Mouse (Mus musculus) stomach, embryonic 16.5 days (tissue): ENCODE results near the gene Mrpl49. TPM values are rescaled to one million over a fixed set of nuclear protein-coding genes. Genes with fewer than 3 reads are reported as not detected.

ENCODE experiments used
- ATAC-seq: fragments of 200-750 bp; cut with Nextera tagmentation; 2 replicates; pipeline ENCODE4 v1.8.0; 2017; ENCODE audit warnings: moderate number of reproducible peaks, moderate TSS enrichment; ENCODE audit not compliant: insufficient read depth, low FRiP score
- H3K27ac ChIP-seq: fragments of 300-500 bp; sonication (generic); 2 replicates; pipeline ENCODE4 v1.5.1; 2014; ENCODE audit warnings: low read length
- H3K27me3 ChIP-seq: fragments of 300-500 bp; sonication (generic); 2 replicates; pipeline ENCODE4 v1.6.1; 2014; ENCODE audit warnings: low read length, control low read depth, mixed read lengths; ENCODE audit not compliant: control insufficient read depth, insufficient read depth
- H3K36me3 ChIP-seq: fragments of 300-500 bp; sonication (generic); 2 replicates; pipeline ENCODE4 v1.6.1; 2014; ENCODE audit warnings: low read length; ENCODE audit not compliant: control insufficient read depth, insufficient read depth
- H3K4me1 ChIP-seq: fragments of 300-500 bp; sonication (generic); 2 replicates; pipeline ENCODE4 v1.6.1; 2014; ENCODE audit warnings: low read length, control low read depth, mixed read lengths; ENCODE audit not compliant: control insufficient read depth, insufficient read depth
- H3K4me2 ChIP-seq: fragments of 300-500 bp; sonication (generic); 2 replicates; pipeline ENCODE4 v1.6.1; 2014; ENCODE audit warnings: low read depth, low read length, mixed read lengths
- H3K4me3 ChIP-seq: fragments of 300-500 bp; sonication (generic); replicated peaks from 2 replicates; pipeline ENCODE4 v1.5.1; 2014; ENCODE audit warnings: mild to moderate bottlenecking, low read length
- H3K9ac ChIP-seq: fragments of 300-500 bp; sonication (generic); 2 replicates; pipeline ENCODE4 v1.6.1; 2014; ENCODE audit warnings: low read length
- H3K9me3 ChIP-seq: fragments of 300-500 bp; sonication (generic); replicated peaks from 2 replicates; pipeline ENCODE4 v1.6.1; 2016; ENCODE audit warnings: low read length, control low read depth; ENCODE audit not compliant: control insufficient read depth
- WGBS: fragments of 180-500 bp; shearing (Covaris S2); extraction: QIAGEN DNeasy Blood & Tissue Kit; methylation state at CpG from one replicate; pipeline ENCODE4 v1.1.7; 2014; 5-methylcytosine and 5-hydroxymethylcytosine counted together
- polyA plus RNA-seq: library from polyadenylated mRNA; unstranded; fragments of >200 nt; fragmentation: Nextera tagmentation; extraction: Ambion mirVana; gene quantifications from 2 replicates; pipeline ENCODE4 v1.2.1, GENCODE M21; 2015

Mrpl49 gene
- polyA plus RNA-seq, 1 experiment from 2014 or later, result 65.9 TPM

DNA sequence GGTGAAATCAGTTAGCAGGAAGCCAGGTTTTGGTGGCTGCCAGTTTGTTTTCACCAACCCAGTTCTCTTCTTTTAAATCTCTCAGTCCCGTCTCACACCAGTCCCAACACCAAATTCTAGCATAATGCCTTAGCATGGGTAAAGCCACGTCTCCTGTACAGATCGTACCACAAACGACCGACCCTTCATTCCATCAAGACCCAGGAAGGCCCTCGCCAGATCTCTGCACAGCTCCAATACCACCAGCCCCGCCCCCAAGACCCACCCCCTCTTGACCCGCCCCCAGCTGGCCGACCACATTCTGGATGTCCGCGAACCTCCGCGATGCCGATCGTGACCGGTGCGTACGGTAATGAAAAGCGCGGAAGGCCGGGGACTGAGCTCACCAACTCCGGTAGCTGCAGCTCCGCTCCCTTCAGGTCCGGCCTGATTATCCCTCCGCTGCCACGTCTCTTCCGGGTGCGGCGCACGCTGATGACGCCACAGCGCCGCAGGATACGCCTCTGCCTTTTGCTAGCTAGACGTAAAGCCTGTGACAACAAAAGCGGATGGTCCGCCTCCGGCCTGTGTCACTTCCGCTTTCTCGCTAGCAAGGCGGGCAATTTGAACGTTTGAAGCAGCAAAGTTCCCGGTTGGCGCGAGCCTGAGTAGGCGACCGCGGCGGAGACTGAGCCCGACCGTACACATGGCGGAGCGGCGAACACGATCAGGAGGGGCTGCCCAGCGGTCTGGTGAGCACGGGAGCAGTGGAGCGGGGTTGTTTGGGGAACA is 27.1 kb upstream of the Mrpl49 start, which contains the start of the genes Zfpl1 and Cdca5:
Gene Zfpl1, minus strand, starts transcription at position 479 of the 771 bp plus-strand sequence.
Gene Cdca5, plus strand, starts transcription at position 506 of the 771 bp plus-strand sequence.
- peak within 1 kb of the TSS; percentile 78 for H3K4me3 ChIP-seq
- no peaks in the 10 kb centered on the region for H3K9me3 ChIP-seq
- peak within 1 kb of the TSS; percentile 91 for H3K4me2 ChIP-seq
- WGBS, result under 1% methylated on average over 58 of the region's 58 CpGs
- peaks cover 16% of the 10 kb centered on the region for H3K4me1 ChIP-seq
- H3K27ac ChIP-seq, result peak within 1 kb of the TSS; percentile 65
- peak; percentile 90 for ATAC-seq
- H3K36me3 ChIP-seq, result peaks cover 4% of the 10 kb centered on the region; the same call in 1 of the 2 replicates
- H3K9ac ChIP-seq, result peak within 1 kb of the TSS; percentile 84
- no peaks in the 10 kb centered on the region for H3K27me3 ChIP-seq

DNA sequence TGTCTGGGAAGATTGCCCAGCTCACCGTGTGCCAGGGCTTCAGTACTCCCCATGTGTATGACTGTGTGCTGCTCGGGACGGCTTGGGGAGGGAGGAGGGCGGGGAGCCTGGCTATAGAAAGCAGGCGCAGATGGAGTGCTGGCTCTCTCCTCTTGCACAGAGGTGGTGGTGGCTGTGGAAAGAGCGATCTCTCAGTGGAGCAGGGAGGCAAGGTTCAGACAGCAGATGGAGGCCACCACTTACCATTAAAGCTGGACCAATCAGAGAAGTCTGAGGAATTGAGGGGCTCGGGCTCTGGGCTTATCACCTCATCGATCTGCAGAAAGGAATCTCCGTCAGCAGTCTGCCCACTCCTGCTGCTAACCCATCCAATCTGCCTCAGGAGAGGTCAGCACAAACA is 24.6 kb upstream of the Mrpl49 start, which contains the start of gene Gm28374:
Gene Gm28374, minus strand, starts transcription at position 101 of the 400 bp plus-strand sequence.
- Histone ChIP-seq H3K9ac (no peak within 1 kb of the TSS), H3K4me3 (no peak within 1 kb of the TSS), H3K4me2 (no peak within 1 kb of the TSS), H3K4me1 (peaks cover 16% of the 10 kb centered on the region), H3K36me3 (peaks cover 4% of the 10 kb centered on the region; the same call in 1 of the 2 replicates), H3K9me3 (no peaks in the 10 kb centered on the region), H3K27ac (no peak within 1 kb of the TSS), H3K27me3 (no peaks in the 10 kb centered on the region)
- 89% methylated on average over 9 of the region's 9 CpGs for WGBS
- ATAC-seq, result no peak

DNA sequence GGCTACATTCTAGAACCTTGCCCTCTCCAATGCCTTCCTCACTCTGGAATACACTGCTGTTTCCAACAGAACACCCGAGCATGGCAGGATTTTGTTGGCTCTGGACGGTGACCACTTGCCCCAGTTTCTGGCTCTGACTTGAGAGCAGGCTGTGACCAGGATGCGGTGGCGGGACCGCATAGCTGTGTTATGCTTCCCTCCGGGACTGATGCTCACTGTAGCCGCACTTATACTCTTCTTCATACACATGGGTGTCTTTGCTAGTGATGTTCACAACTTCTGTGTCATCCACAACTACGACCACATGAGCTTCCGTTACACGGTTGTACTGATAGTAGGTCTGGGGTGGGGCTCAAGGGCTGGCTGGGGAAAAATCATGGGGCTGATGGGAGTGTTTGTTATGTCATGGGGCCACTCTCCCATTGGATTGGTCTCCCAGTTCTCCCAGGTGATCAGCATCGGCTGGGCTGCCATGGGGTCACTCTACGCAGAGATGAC is 22.4 kb upstream of the Mrpl49 start, which contains the start of gene Tmem262:
Gene Tmem262, plus strand, starts transcription at position 51 of the 498 bp plus-strand sequence.
- no peak within 1 kb of the TSS for H3K4me3 ChIP-seq
- H3K27me3 ChIP-seq, result no peaks in the 10 kb centered on the region
- WGBS, result 91% methylated on average over 12 of the region's 12 CpGs
- H3K9me3 ChIP-seq, result no peaks in the 10 kb centered on the region
- peaks cover 4% of the 10 kb centered on the region; the same call in 1 of the 2 replicates for H3K36me3 ChIP-seq
- no peak within 1 kb of the TSS for H3K9ac ChIP-seq
- H3K4me1 ChIP-seq, result peaks cover 15% of the 10 kb centered on the region
- H3K27ac ChIP-seq, result no peak within 1 kb of the TSS
- no peak for ATAC-seq
- H3K4me2 ChIP-seq, result no peak within 1 kb of the TSS

DNA sequence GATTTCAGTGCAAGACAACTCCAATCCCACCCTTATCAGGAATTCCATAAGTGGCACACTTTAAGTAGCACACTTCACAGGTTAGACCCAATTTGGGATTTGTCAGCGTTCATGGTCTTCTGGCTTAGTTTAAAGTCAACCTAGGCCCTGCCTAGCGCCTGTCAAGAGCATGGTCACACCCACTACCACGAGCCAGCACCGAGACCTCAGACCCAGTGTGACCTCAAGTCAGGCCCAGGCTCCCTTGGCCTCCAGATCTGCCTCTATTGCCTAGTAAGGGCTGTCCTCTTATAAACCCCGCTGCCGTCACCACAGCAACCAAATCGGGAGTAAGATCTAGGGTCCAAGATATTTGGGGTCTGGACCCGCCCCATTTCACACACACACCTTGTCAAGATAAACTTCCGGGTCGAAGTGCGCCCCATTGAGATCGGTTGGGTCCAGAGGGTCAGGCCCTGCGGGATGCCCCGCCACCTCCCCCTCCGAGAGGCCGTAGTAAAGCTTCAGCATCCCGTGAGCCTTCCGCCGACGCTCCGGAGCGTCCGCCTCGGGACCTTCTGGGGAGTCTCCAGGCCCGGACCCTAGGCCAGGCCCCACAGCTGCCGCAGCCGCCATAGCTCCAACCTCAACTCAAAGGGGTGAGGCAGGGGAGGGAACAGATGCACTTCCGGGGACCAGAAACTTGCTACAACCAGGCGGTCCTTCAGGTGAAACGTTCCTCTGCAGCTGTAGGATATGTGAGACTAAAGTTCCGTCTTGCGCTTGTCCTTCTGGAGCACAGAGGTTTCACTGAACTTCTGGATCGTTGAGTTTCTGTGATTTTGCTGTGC is 19.2 kb upstream of the Mrpl49 start, which contains the start of gene Vps51:
Gene Vps51, minus strand, starts transcription at position 668 of the 830 bp plus-strand sequence.
- Histone ChIP-seq H3K27me3 (no peaks in the 10 kb centered on the region), H3K4me2 (peak within 1 kb of the TSS; percentile 93), H3K9me3 (no peaks in the 10 kb centered on the region), H3K4me1 (peaks cover 5% of the 10 kb centered on the region), H3K9ac (peak within 1 kb of the TSS; percentile 87), H3K36me3 (peaks cover 4% of the 10 kb centered on the region; the same call in 1 of the 2 replicates), H3K4me3 (peak within 1 kb of the TSS; percentile 81), H3K27ac (peak within 1 kb of the TSS; percentile 84)
- WGBS, result under 1% methylated on average over 33 of the region's 33 CpGs
- peak; percentile 88 for ATAC-seq

DNA sequence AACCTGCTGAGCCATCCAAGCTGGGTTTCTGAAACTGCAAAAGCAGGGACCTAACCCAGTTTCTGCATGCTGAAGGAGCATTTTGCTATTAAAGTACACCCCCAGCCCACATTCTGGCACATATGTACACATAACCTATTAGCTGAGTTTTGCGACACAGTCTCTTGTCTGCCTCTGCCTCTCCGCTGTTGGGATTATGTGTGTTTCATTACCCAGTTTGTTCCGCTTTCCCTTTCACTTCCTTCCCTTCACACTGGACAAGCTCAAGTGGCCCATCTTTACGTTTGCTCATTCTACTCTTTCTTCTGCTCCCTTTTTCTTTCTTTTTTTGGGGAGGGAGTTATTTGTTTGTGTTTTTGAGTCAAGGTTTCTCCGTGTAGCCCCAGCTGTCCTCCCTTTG is 16.3 kb upstream of the Mrpl49 start:
- H3K36me3 ChIP-seq, result peaks cover 6% of the 10 kb centered on the region; the same call in 1 of the 2 replicates

DNA sequence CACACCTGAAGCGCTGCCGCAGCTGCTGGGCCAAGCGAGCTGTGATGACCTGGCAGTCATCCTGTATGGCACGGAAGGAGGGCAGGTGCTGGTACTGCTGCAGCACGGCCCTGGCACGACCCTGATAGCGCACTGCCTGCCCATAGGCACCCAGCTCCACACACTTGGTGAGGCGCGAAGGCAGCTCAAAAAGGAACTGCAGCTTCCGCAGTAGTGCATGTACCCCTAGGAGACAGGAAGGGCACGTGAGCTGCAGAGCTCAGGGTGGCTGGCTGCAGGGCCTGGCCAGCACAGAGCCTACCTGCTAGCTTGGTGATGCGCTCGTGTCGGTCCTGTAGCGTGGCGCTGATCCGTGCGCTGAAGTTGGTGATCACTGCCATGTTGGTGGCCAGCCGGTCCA is 13.7 kb upstream of the Mrpl49 start:
- 92% methylated on average over 19 of the region's 19 CpGs for WGBS

More for the DNA sequence above, 16.3 kb upstream of the Mrpl49 start:
- 91% methylated on average over 5 of the region's 5 CpGs for WGBS
- ATAC-seq, result no peak
- Histone ChIP-seq H3K9me3 (no peaks in the 10 kb centered on the region), H3K4me2 (no peak overlapping the region), H3K27ac (no peak overlapping the region), H3K4me1 (peaks cover 5% of the 10 kb centered on the region), H3K27me3 (no peaks in the 10 kb centered on the region), H3K9ac (no peak overlapping the region), H3K4me3 (no peak overlapping the region)

DNA sequence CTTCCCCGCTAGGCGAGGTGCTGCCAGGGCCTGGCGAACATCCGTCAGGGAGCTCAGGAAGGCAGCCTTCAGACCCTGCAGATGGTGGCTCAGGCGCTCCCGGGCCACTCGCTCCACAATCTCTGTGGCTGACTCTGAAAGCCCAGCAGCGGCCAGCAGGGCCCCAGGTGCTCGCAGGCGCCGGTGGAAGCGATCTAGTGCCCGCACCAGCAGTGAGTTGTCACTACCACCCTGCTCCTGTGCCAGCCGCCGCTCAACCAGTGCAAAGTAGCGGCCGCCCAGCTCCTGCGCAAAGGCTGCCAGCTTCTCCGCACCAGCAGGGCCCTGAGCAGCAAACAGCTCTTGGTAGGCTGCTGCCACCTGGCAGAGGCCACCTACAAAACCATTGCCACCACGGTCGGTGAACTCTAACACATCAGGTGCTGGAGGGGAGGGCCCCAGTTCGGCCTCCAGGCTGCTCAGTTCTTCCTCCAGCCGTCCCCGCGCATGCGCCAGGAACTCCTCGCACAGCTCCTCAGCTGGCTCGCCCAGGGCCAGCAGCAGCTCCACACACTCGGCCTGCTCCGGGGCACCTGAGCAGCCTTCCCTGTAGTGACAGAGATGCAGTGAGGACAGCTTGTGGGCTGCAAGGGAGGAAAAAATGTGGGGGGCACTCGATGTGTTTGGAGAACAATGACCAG is 13.1 kb upstream of the Mrpl49 start:
- H3K9me3 ChIP-seq, result no peaks in the 10 kb centered on the region
- H3K4me1 ChIP-seq, result peaks cover 14% of the 10 kb centered on the region
- peaks cover 6% of the 10 kb centered on the region; the same call in 1 of the 2 replicates for H3K36me3 ChIP-seq
- no peak overlapping the region for H3K27ac ChIP-seq
- no peak overlapping the region for H3K9ac ChIP-seq
- H3K4me2 ChIP-seq, result no peak overlapping the region
- H3K27me3 ChIP-seq, result no peaks in the 10 kb centered on the region
- 90% methylated on average over 31 of the region's 31 CpGs for WGBS
- ATAC-seq, result no peak
- no peak overlapping the region for H3K4me3 ChIP-seq

More for the DNA sequence above, 13.7 kb upstream of the Mrpl49 start:
- Histone ChIP-seq H3K4me3 (no peak overlapping the region), H3K27ac (no peak overlapping the region), H3K27me3 (no peaks in the 10 kb centered on the region), H3K4me1 (peaks cover 17% of the 10 kb centered on the region), H3K9me3 (no peaks in the 10 kb centered on the region), H3K36me3 (peaks cover 6% of the 10 kb centered on the region; the same call in 1 of the 2 replicates), H3K4me2 (no peak overlapping the region), H3K9ac (no peak overlapping the region)
- ATAC-seq, result no peak

DNA sequence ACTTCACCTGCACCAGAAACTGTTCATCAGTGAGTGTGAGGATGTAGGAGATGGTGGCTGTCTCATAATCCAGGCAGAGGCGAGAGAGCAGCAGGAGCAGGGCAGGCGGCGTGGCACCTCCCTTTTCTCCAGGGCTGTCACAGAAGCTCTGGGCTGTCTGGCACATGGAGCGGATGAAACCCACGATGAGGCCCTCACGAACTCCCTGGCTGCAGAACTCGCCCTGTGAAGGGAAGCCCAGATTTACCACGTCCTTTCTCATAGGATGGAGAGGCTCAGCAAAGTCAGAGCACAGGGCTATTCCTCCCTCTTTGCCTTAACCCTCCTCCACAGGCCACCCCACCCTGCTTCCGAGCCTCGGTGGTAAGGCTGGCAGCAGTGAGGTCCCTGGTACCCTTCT is 12.3 kb upstream of the Mrpl49 start:
- Histone ChIP-seq H3K27ac (no peak overlapping the region), H3K9me3 (no peaks in the 10 kb centered on the region), H3K4me1 (peaks cover 14% of the 10 kb centered on the region), H3K36me3 (peaks cover 6% of the 10 kb centered on the region; the same call in 1 of the 2 replicates), H3K4me3 (no peak overlapping the region), H3K9ac (no peak overlapping the region), H3K4me2 (no peak overlapping the region), H3K27me3 (no peaks in the 10 kb centered on the region)
- 86% methylated on average over 10 of the region's 10 CpGs for WGBS
- ATAC-seq, result no peak
